Mouse (Mus musculus) testis, adult 2 months (tissue): ENCODE results near the gene Nedd9.

Experiments
- CTCF ChIP-seq: fragments of 200-500 bp; IDR thresholded peaks from 2 replicates; pipeline ENCODE4 v1.5.1; 2012; ENCODE audit warnings: low read depth, mild to moderate bottlenecking, inconsistent platforms, low read length, moderate library complexity; ENCODE audit not compliant: control insufficient read depth, insufficient read depth, insufficient replicate concordance
- POLR2A ChIP-seq: fragments of 200-500 bp; IDR thresholded peaks from 2 replicates; pipeline ENCODE4 v1.6.1; 2012; ENCODE audit warnings: low read depth, mild to moderate bottlenecking, inconsistent platforms, low read length, moderate library complexity; ENCODE audit not compliant: control insufficient read depth

DNA sequence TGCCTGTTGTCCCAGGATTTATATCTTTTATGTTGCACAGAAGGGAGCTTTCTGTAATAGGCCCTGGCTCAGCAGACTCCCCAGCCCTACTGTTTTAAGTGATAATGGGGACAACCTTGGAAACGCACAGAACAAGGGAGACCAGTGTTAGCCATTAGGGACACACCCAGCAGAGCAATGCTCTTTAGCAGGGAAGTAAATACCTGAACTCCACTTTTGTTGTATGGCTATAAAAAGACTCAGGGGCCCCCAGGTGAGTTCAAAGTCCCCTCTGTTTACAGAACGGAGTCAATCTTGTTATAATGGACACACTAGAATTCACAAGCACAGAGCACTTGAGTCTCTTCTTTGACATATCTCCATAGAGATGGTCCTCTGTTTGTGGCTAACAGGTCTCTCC lies 28.5 kb downstream of the Nedd9 start:
- TF ChIP-seq POLR2A (no peak), CTCF (no peak)
